Mouse (Mus musculus): ENCODE measurements around the gene Enpp3.
"Not testable (repeated sequence)": the region's sequence is repeated elsewhere in the genome, so short reads cannot be mapped to it uniquely, and the experiment has no call there.

DNA sequence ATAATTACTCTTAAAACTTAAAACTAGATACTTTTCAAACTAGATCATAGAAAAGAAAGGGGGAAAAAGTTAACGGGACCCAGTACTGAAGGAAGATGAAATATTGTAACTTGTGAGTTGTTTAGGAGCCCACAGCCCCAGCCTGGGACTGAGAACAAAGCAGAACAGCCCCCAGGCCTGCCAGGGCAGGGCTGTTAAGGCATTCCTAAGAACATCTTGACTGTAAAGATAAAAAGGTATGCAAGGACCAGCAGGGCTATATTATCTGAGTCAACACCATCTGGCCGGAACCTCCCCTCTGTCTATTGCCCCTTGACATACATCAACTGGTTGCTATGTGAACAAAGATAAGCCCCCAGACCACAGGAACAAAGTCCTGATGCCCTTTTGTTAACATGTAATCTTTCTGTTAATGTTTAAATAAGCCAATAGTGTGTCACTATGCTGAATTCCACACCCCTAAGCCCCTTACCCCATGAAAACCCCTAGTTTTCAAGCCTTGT lies 39.8 kb downstream of the Enpp3 start:
- TF ChIP-seq CTCF, POLR2A (IDR thresholded peaks at IDR 0.05; ENCODE audit: insufficient read depth, low read depth, low read length): not testable (repeated sequence)

All from olfactory bulb, adult 2 months (tissue).